Mouse (Mus musculus): ENCODE data around the gene Ccdc146. TPM values are rescaled to one million over a fixed set of nuclear protein-coding genes. Genes with fewer than 3 reads are reported as not detected.
"Not testable (repeated sequence)": the region's sequence is repeated elsewhere in the genome, so short reads cannot be mapped to it uniquely, and the experiment has no call there.

Ccdc146 gene
- total RNA-seq, 2 experiments from 2014 or later: not detected

- ATAC-seq (replicated peaks; ENCODE audit: low FRiP score, low TSS enrichment, poor library complexity, severe bottlenecking): no peak
Observed at GRCm38 (mm10) chr5:21351678-21352077, 72.8 kb downstream of the Ccdc146 start.

- ATAC-seq (replicated peaks; ENCODE audit: low FRiP score, low TSS enrichment, poor library complexity, severe bottlenecking): no peak
Observed at GRCm38 (mm10) chr5:21348366-21348765, 76.1 kb downstream of the Ccdc146 start.

GRCm38 (mm10) chr5:21342265-21342664 is 82.2 kb downstream of the Ccdc146 start:
- not testable (repeated sequence) for ATAC-seq (replicated peaks; ENCODE audit: low FRiP score, low TSS enrichment, poor library complexity, severe bottlenecking)

- 0 out of 2 replicates have a peak, but pooled peaks have one; percentile 7 for ATAC-seq (replicated peaks; ENCODE audit: low FRiP score, low TSS enrichment, poor library complexity, severe bottlenecking)
Observed at GRCm38 (mm10) chr5:21332119-21332518, 92.4 kb downstream of the Ccdc146 start.

GRCm38 (mm10) chr5:21331656-21332055 is 92.8 kb downstream of the Ccdc146 start:
- ATAC-seq (replicated peaks; ENCODE audit: low FRiP score, low TSS enrichment, poor library complexity, severe bottlenecking): peak; percentile 50; the same call in 1 of the 2 replicates

GRCm38 (mm10) chr5:21329672-21330665 is 94.5 kb downstream of the Ccdc146 start:
- ATAC-seq (replicated peaks; ENCODE audit: low FRiP score, low TSS enrichment, poor library complexity, severe bottlenecking): no peak

- ATAC-seq (replicated peaks; ENCODE audit: low FRiP score, low TSS enrichment, poor library complexity, severe bottlenecking): no peak
Observed at GRCm38 (mm10) chr5:21328560-21328959, 95.9 kb downstream of the Ccdc146 start.

- ATAC-seq (replicated peaks; ENCODE audit: low FRiP score, low TSS enrichment, poor library complexity, severe bottlenecking): peak; percentile 97
Observed at GRCm38 (mm10) chr5:21326494-21326893, 98.0 kb downstream of the Ccdc146 start.

- no peak for ATAC-seq (replicated peaks; ENCODE audit: low FRiP score, low TSS enrichment, poor library complexity, severe bottlenecking)
Observed at GRCm38 (mm10) chr5:21320138-21320537, 104.3 kb downstream of the Ccdc146 start.

GRCm38 (mm10) chr5:21314696-21315095 is 109.8 kb downstream of the Ccdc146 start:
- ATAC-seq (replicated peaks; ENCODE audit: low FRiP score, low TSS enrichment, poor library complexity, severe bottlenecking): no peak

- no peak for ATAC-seq (replicated peaks; ENCODE audit: low FRiP score, low TSS enrichment, poor library complexity, severe bottlenecking)
Observed at GRCm38 (mm10) chr5:21307165-21307564, 117.3 kb downstream of the Ccdc146 start.

- ATAC-seq (replicated peaks; ENCODE audit: low FRiP score, low TSS enrichment, poor library complexity, severe bottlenecking): no peak
Observed at GRCm38 (mm10) chr5:21301011-21301410, 123.5 kb downstream of the Ccdc146 start.

GRCm38 (mm10) chr5:21300058-21300457 is 124.4 kb downstream of the Ccdc146 start:
- ATAC-seq (replicated peaks; ENCODE audit: low FRiP score, low TSS enrichment, poor library complexity, severe bottlenecking): no peak

- ATAC-seq (replicated peaks; ENCODE audit: low FRiP score, low TSS enrichment, poor library complexity, severe bottlenecking): no peak
Observed at GRCm38 (mm10) chr5:21299076-21299755, 125.3 kb downstream of the Ccdc146 start.

GRCm38 (mm10) chr5:21295683-21296082 is 128.8 kb downstream of the Ccdc146 start:
- no peak for ATAC-seq (replicated peaks; ENCODE audit: low FRiP score, low TSS enrichment, poor library complexity, severe bottlenecking)

GRCm38 (mm10) chr5:21290594-21290993 is 133.9 kb downstream of the Ccdc146 start:
- ATAC-seq (replicated peaks; ENCODE audit: low FRiP score, low TSS enrichment, poor library complexity, severe bottlenecking): no peak

GRCm38 (mm10) chr5:21288658-21289435 is 135.6 kb downstream of the Ccdc146 start:
- ATAC-seq (replicated peaks; ENCODE audit: low FRiP score, low TSS enrichment, poor library complexity, severe bottlenecking): no peak

- no peak for ATAC-seq (replicated peaks; ENCODE audit: low FRiP score, low TSS enrichment, poor library complexity, severe bottlenecking)
Observed at GRCm38 (mm10) chr5:21283356-21284062, 141.0 kb downstream of the Ccdc146 start.

GRCm38 (mm10) chr5:21277685-21278084 is 146.8 kb downstream of the Ccdc146 start:
- ATAC-seq (replicated peaks; ENCODE audit: low FRiP score, low TSS enrichment, poor library complexity, severe bottlenecking): not testable (repeated sequence)
